In the genomic region with DNA sequence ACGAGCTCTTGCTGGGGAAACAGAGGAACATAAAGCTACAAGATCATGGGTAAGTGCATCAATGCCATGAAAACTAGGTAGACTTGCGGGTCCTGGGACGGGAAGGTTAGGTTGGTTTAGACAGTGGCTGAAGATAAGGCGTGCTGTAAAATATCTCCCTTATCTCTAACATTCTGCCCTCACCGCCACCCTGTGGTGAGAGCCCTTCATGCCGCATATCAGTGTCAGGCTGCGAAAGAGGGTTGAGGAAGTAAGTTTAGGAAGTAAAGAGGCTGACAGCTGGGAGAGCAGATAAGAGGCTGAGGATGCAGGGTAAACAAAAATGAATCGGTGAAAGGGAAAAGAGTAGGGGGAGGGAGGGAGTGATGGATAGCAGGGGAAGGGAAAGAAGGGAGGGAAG, we compare ENCODE assay signal across 13 mouse cellular contexts. TPM values are rescaled to one million over a fixed set of nuclear protein-coding genes. Genes with fewer than 3 reads are reported as not detected.
DNase-seq lines count a peak whose midpoint lies in the region; ATAC-seq and TF ChIP-seq lines count a peak whose summit lies in the region.
"Had no signal": no experiment of that assay in that cellular context is flagged by ENCODE, and none has a peak within 500 bp of the region (broad histone marks: within the 10 kb centered on the region; RNA-seq: fewer than 3 reads in every experiment).

No protein-coding gene starts in this region.

- WGBS in liver, embryonic 15.5 days (ENCODE audit: insufficient replicate concordance): 3% methylated on average over 8 of the region's 8 CpGs

- TF ChIP-seq CTCF in left cerebral cortex, adult 2 months (IDR thresholded peaks at IDR 0.05): peak; percentile 9
- TF ChIP-seq CTCF in brain, embryonic 14.5 days (IDR thresholded peaks at IDR 0.05; ENCODE audit: borderline replicate concordance, extremely low read depth, insufficient read depth, insufficient read length): peak; percentile 15; the same call in 1 of the 2 replicates

- peak; percentile 73 for ATAC-seq in liver, embryonic 15.5 days (ENCODE audit: insufficient read depth)
- ATAC-seq: midbrain, embryonic 15.5 days had no signal

- H3K27ac ChIP-seq in left cerebral cortex, adult 2 months: no peak overlapping the region
- no peak overlapping the region for H3K27ac ChIP-seq in liver, embryonic 15.5 days (replicated peaks)
- H3K27ac ChIP-seq: forebrain, embryonic 10.5 days; midbrain, embryonic 15.5 days had no signal

- no peaks in the 10 kb centered on the region for H3K36me3 ChIP-seq in liver, embryonic 15.5 days (replicated peaks)
- H3K36me3 ChIP-seq: forebrain, embryonic 10.5 days had no signal

- intact Hi-C loops in left cerebral cortex, adult 2 months (cut with DNase I): no loop called here
- intact Hi-C loops in left cerebral cortex, postnatal 36 days (cut with DNase I): no loop called here
- intact Hi-C loops in gastrocnemius, postnatal 36 days (cut with DNase I): no loop called here

- H3K4me3 ChIP-seq in left cerebral cortex, adult 2 months: no peak overlapping the region
- H3K4me3 ChIP-seq in liver, embryonic 15.5 days (replicated peaks): no peak overlapping the region
- H3K4me3 ChIP-seq: forebrain, embryonic 10.5 days; midbrain, embryonic 15.5 days had no signal

- H3K27me3 ChIP-seq in liver, embryonic 15.5 days: peaks cover 9% of the 10 kb centered on the region; the same call in 1 of the 2 replicates
- H3K27me3 ChIP-seq: midbrain, embryonic 15.5 days had no signal

- no peak for DNase-seq in left cerebral cortex, adult 2 months (ENCODE audit: extremely low spot score in 1 of 2, low spot score in 2 of 2)
- DNase-seq in left cerebral cortex, postnatal 36 days (ENCODE audit: low spot score in 2 of 2): no peak
- no peak for DNase-seq in brain, embryonic 14.5 days (ENCODE audit: low read depth)
- DNase-seq in thymus, postnatal 25 days: peak; percentile 70
- no peak for DNase-seq in cerebellum, postnatal 4 days (ENCODE audit: low spot score in 2 of 2)
- no peak for DNase-seq in frontal cortex, postnatal 14 days (ENCODE audit: low spot score in 2 of 2)
- no peak for DNase-seq in gastrocnemius, postnatal 36 days
- DNase-seq: cerebellum, adult 11 months; heart, postnatal 10 days; left cerebral cortex, postnatal 4 days had no signal

- H3K9me3 ChIP-seq in liver, embryonic 15.5 days (replicated peaks): no peaks in the 10 kb centered on the region
- H3K9me3 ChIP-seq: forebrain, embryonic 10.5 days; midbrain, embryonic 15.5 days had no signal

- H3K9ac ChIP-seq in liver, embryonic 15.5 days: no peak overlapping the region
- H3K9ac ChIP-seq: midbrain, embryonic 15.5 days had no signal

- TF ChIP-seq POLR2A in brain, embryonic 14.5 days (IDR thresholded peaks at IDR 0.05; ENCODE audit: borderline replicate concordance, extremely low read depth, insufficient read depth, insufficient read length, poor library complexity, severe bottlenecking): no peak

- peak overlapping the region; percentile 16; the same call in 1 of the 2 replicates for H3K4me2 ChIP-seq in liver, embryonic 15.5 days
- H3K4me2 ChIP-seq: midbrain, embryonic 15.5 days had no signal

- H3K4me1 ChIP-seq in liver, embryonic 15.5 days (replicated peaks): peaks cover 13% of the 10 kb centered on the region

RNA-seq across cellular contexts. Expression of gene Sult6b2, which starts 26.9 kb away (rescaled TPM):
- not detected for total RNA-seq in left cerebral cortex, adult 2 months (2021)
- total RNA-seq in left cerebral cortex, postnatal 36 days (2021): under 1 TPM; 0.22 to 0.27 TPM
- polyA plus RNA-seq in brain, embryonic 14.5 days (2012; rRNA removed): 0.15 and 0.25 TPM in 2 replicates
- 0.03 TPM in 1 of 2 replicates, not detected in the other for polyA plus RNA-seq in liver, embryonic 15.5 days (2015; fragmentation: Nextera tagmentation; extraction: Ambion mirVana)
- not detected for total RNA-seq in gastrocnemius, postnatal 36 days (2021)
- total RNA-seq: heart, postnatal 10 days had no signal
